Mouse (Mus musculus): ENCODE results near the gene Rsad2. TPM values are rescaled to one million over a fixed set of nuclear protein-coding genes. Genes with fewer than 3 reads are reported as not detected.

Rsad2 gene
- 0.04 TPM in 1 of 2 replicates, not detected in the other for total RNA-seq (2012; rRNA removed)
- 0.07 and 0.12 TPM in 2 replicates for total RNA-seq (2014; rRNA removed)
- polyA plus RNA-seq (2012; ENCODE audit: insufficient read length, low read depth): 0.06 and 0.16 TPM in 2 replicates

GRCm38 (mm10) chr12:26456028-26456698, at the start of gene Rsad2:
Rsad2 (minus strand) TSS chr12:26456452.
- no peak within 1 kb of the TSS for H3K9ac ChIP-seq (ENCODE audit: insufficient read depth, low read depth)
- DNase-seq (ENCODE audit: extremely low read depth): peak; percentile 51
- dilution Hi-C loops (cut with MboI; ENCODE audit: extremely low pct_ligation_motif_present, extremely low pct_unique_long_range_greater_than_20kb, low sequenced_read_pairs) (no loop called here), in situ Hi-C loops (cut with MboI; ENCODE audit: low pct_ligation_motif_present, low pct_unique_long_range_greater_than_20kb, low sequenced_read_pairs) (no loop called here)
- H3K79me2 ChIP-seq (replicated peaks; ENCODE audit: control insufficient read depth, extremely low read depth, insufficient read depth, poor library complexity, severe bottlenecking): no peaks in the 10 kb centered on the region
- peak within 1 kb of the TSS; percentile 30; the same call in 1 of the 2 replicates for H3K4me2 ChIP-seq (ENCODE audit: insufficient read depth, low read depth, poor library complexity, severe bottlenecking)
- peaks cover 4 to 20% of the 10 kb centered on the region in 2 experiments for H3K4me1 ChIP-seq (ENCODE audit: control insufficient read depth in 1 of 2, insufficient read depth in 2 of 2)
- no peak within 1 kb of the TSS for H3K27ac ChIP-seq (ENCODE audit: insufficient read depth, low read depth)
- H3K9me3 ChIP-seq (replicated peaks; ENCODE audit: low read length): no peaks in the 10 kb centered on the region
- no peak within 1 kb of the TSS for H3K4me3 ChIP-seq (replicated peaks in 1 of 3; ENCODE audit: low read depth in 2 of 3, low read length in 2 of 3, poor library complexity in 1 of 3)
- TF ChIP-seq PAX5 (IDR thresholded peaks at IDR 0.05; ENCODE audit: low read length) (no peak), JUND (conservative IDR thresholded peaks at IDR 0.05; ENCODE audit: low read depth, low read length) (no peak), USF2 (conservative IDR thresholded peaks at IDR 0.05; ENCODE audit: low read depth, low read length) (no peak)
- no peaks in the 10 kb centered on the region for H3K36me3 ChIP-seq (replicated peaks in 1 of 2; ENCODE audit: control insufficient read depth in 1 of 2, insufficient read depth in 1 of 2, low read length in 1 of 2)
- H3K27me3 ChIP-seq (replicated peaks): no peaks in the 10 kb centered on the region

DNA sequence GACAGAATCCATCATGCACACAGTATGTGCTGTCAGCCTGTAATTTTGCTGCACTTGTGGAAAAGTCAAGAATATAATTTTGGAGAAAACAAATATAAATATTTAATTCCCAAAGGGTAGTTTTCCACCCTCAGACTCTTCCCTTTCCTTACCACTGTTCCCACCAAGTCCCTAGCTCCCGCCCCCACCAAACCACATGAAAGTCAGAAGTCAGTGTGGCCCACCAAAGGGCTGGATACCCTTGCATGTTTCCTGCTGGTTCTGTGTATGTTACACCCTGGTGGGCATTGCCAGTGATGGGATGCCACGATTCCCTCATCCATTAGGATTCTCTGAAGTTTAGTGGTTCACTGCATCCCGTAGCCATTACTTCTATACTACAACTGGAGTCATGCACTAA, 44.8 kb upstream of the Rsad2 start:
- Histone ChIP-seq H3K27me3 (replicated peaks) (no peaks in the 10 kb centered on the region), H3K4me1 (ENCODE audit: control insufficient read depth in 1 of 2, insufficient read depth in 2 of 2) (no peaks in the 10 kb centered on the region), H3K4me2 (ENCODE audit: insufficient read depth, low read depth, poor library complexity, severe bottlenecking) (no peak overlapping the region), H3K36me3 (replicated peaks in 1 of 2; ENCODE audit: control insufficient read depth in 1 of 2, insufficient read depth in 1 of 2, low read length in 1 of 2) (no peaks in the 10 kb centered on the region), H3K79me2 (replicated peaks; ENCODE audit: control insufficient read depth, extremely low read depth, insufficient read depth, poor library complexity, severe bottlenecking) (no peaks in the 10 kb centered on the region), H3K27ac (ENCODE audit: insufficient read depth, low read depth) (no peak overlapping the region), H3K9ac (ENCODE audit: insufficient read depth, low read depth) (no peak overlapping the region), H3K9me3 (replicated peaks; ENCODE audit: low read length) (no peaks in the 10 kb centered on the region), H3K4me3 (replicated peaks in 1 of 3; ENCODE audit: low read depth in 2 of 3, low read length in 2 of 3, poor library complexity in 1 of 3) (no peak overlapping the region)
- dilution Hi-C loops (cut with MboI; ENCODE audit: extremely low pct_ligation_motif_present, extremely low pct_unique_long_range_greater_than_20kb, low sequenced_read_pairs) (no loop called here), in situ Hi-C loops (cut with MboI; ENCODE audit: low pct_ligation_motif_present, low pct_unique_long_range_greater_than_20kb, low sequenced_read_pairs) (no loop called here)
- TF ChIP-seq TBP (conservative IDR thresholded peaks at IDR 0.05; ENCODE audit: low read depth, low read length): no peak
- no peak for TF ChIP-seq ZMIZ1 (IDR thresholded peaks at IDR 0.05; ENCODE audit: low read depth, low read length)
- no peak for TF ChIP-seq CTCF (conservative IDR thresholded peaks at IDR 0.05 in 1 of 2, IDR thresholded peaks at IDR 0.05 in 1 of 2; ENCODE audit: low read depth in 2 of 2, low read length in 2 of 2)
- TF ChIP-seq JUND (conservative IDR thresholded peaks at IDR 0.05; ENCODE audit: low read depth, low read length): no peak
- no peak for TF ChIP-seq USF2 (conservative IDR thresholded peaks at IDR 0.05; ENCODE audit: low read depth, low read length)
- no peak for TF ChIP-seq KAT2A (IDR thresholded peaks at IDR 0.05; ENCODE audit: insufficient replicate concordance, low read length)
- TF ChIP-seq ZNF384 (IDR thresholded peaks at IDR 0.05; ENCODE audit: low read depth, low read length): no peak
- no peak for TF ChIP-seq SMC3 (IDR thresholded peaks at IDR 0.05; ENCODE audit: low read depth, low read length)
- no peak for DNase-seq (ENCODE audit: extremely low read depth)

GRCm38 (mm10) chr12:26489942-26490341, 33.7 kb upstream of the Rsad2 start:
- in situ Hi-C loops (cut with MboI; ENCODE audit: low pct_ligation_motif_present, low pct_unique_long_range_greater_than_20kb, low sequenced_read_pairs): no loop called here
- Histone ChIP-seq H3K79me2 (replicated peaks; ENCODE audit: control insufficient read depth, extremely low read depth, insufficient read depth, poor library complexity, severe bottlenecking) (no peaks in the 10 kb centered on the region), H3K9ac (ENCODE audit: insufficient read depth, low read depth) (no peak overlapping the region), H3K4me2 (ENCODE audit: insufficient read depth, low read depth, poor library complexity, severe bottlenecking) (no peak overlapping the region), H3K4me3 (replicated peaks in 1 of 3; ENCODE audit: low read depth in 2 of 3, low read length in 2 of 3, poor library complexity in 1 of 3) (no peak overlapping the region), H3K4me1 (ENCODE audit: control insufficient read depth in 1 of 2, insufficient read depth in 2 of 2) (peaks cover 0 to 13% of the 10 kb centered on the region in 2 experiments; a peak in 1 of 4 replicates), H3K9me3 (replicated peaks; ENCODE audit: low read length) (no peaks in the 10 kb centered on the region), H3K36me3 (replicated peaks in 1 of 2; ENCODE audit: control insufficient read depth in 1 of 2, insufficient read depth in 1 of 2, low read length in 1 of 2) (no peaks in the 10 kb centered on the region), H3K27me3 (replicated peaks) (no peaks in the 10 kb centered on the region), H3K27ac (ENCODE audit: insufficient read depth, low read depth) (no peak overlapping the region)
- peak; percentile 45 for DNase-seq (ENCODE audit: extremely low read depth)
- dilution Hi-C loops (cut with MboI; ENCODE audit: extremely low pct_ligation_motif_present, extremely low pct_unique_long_range_greater_than_20kb, low sequenced_read_pairs): no loop called here
- TF ChIP-seq CTCF (conservative IDR thresholded peaks at IDR 0.05 in 1 of 2, IDR thresholded peaks at IDR 0.05 in 1 of 2; ENCODE audit: low read depth in 2 of 2, low read length in 2 of 2): peak in 1 of 2 experiments; percentile 24; a peak in 1 of 4 replicates
- no peak for TF ChIP-seq ZNF384 (IDR thresholded peaks at IDR 0.05; ENCODE audit: low read depth, low read length)
